Mouse (Mus musculus): ENCODE results near the gene Vmn1r179.

DNA sequence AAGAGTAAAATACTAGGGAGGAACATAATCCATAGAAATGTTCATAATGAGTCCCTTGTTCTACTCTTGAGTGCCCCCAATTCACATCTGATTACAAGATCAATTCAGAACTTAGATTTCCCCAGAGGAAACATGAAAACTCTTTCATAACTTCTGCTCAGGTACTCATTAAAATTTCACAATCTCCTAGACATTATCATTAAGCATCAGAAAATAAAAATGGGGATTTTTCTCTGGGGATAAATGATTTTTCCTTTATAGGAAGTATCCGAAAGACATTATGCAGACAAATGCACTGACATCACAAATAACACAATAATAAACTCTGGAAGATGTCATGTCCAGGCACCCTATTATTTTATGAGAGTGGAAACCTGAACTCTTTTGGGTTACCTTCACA is 35.1 kb upstream of the Vmn1r179 start, which contains the start of gene Vmn1r178:
- no peak for TF ChIP-seq POLR2A (IDR thresholded peaks at IDR 0.05; ENCODE audit: borderline replicate concordance, control insufficient read depth, low read depth, low read length)
- no peak for TF ChIP-seq CTCF (IDR thresholded peaks at IDR 0.05; ENCODE audit: control insufficient read depth, insufficient read depth, low read length)
